Mouse (Mus musculus): ENCODE measurements around the gene Son.

DNA sequence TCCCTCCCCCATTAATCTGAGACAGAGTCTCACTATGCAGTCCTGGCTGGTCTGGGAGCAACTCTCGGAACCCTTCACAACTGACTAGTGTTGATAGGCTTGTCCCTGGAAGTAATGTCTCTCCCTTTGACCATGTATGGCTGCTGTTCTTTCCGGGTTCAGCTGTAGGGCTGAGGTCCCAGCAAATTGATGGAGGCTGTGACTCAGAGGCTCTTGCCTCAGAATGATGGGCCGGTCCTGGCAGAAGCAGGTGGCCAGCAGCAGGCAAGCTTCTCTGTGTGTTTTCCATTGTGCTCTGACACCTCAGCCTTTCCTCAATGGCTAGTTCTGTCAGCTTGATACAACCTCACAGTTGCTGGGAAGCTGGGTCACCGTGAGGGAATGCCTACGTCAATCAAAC is 34.8 kb upstream of the Son start:
- no peak for TF ChIP-seq POLR2A (IDR thresholded peaks at IDR 0.05; ENCODE audit: low read depth, low read length)
- TF ChIP-seq CTCF (conservative IDR thresholded peaks at IDR 0.05; ENCODE audit: insufficient read depth, insufficient read length, low read depth, low read length) = no peak
